Mouse (Mus musculus) urinary bladder, adult 2 months (tissue): ENCODE measurements around the gene Sept6. TPM values are rescaled to one million over a fixed set of nuclear protein-coding genes. Genes with fewer than 3 reads are reported as not detected.
"Not testable (repeated sequence)": the region's sequence is repeated elsewhere in the genome, so short reads cannot be mapped to it uniquely, and the experiment has no call there.

ENCODE experiments used
- DNase-seq: peaks from one replicate; pipeline ENCODE4 v3.0.0; 2022; ENCODE audit warnings: low spot score
- polyA plus RNA-seq: library from polyadenylated mRNA; depleted of rRNA; stranded (reverse); fragments of >200 nt; gene quantifications from 2 replicates; pipeline ENCODE4 v1.2.3, GENCODE M21; 2012

Gene Sept6
- polyA plus RNA-seq, 1 experiment, result 11.7 TPM

GRCm38 (mm10) chrX:36971156-36971555 is 20.4 kb downstream of the Sept6 start:
- DNase-seq, result no peak

- DNase-seq, result no peak
Measured at GRCm38 (mm10) chrX:36969501-36969900, 22.1 kb downstream of the Sept6 start.

- no peak for DNase-seq
Measured at GRCm38 (mm10) chrX:36956674-36957073, 34.9 kb downstream of the Sept6 start.

- DNase-seq, result no peak
Measured at GRCm38 (mm10) chrX:36941106-36941505, 50.5 kb downstream of the Sept6 start.

DNA sequence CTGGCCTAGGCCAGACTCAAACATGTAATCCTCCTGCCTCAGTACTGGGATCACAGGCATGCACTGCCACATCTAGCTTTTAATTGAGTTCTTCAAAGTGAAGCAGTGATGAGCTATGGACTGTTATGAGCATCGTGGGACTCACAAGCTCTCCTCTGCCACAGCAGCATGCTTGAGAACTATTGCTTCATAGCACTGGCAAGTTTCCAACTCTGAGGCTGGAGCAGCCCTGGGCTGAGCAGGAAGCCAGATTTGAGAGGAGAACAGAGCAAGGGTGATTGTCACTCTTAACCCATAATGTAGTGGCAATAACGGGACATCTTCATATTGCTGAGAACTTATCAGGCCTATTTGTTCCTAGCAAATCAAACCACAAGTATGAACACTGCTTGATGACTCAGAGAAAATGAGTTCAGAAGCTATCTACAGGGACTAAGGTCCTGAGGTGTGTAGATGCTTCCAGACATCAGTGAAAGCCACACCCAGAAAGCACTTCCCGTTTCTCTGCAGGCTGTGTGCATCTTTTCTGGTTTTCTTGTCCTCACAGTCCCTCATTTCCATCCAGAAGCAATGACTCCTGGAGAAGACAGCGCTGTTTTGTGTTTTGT is 51.7 kb downstream of the Sept6 start:
- no peak for DNase-seq

- DNase-seq, result no peak
Measured at GRCm38 (mm10) chrX:36935326-36935966, 56.1 kb downstream of the Sept6 start.

DNA sequence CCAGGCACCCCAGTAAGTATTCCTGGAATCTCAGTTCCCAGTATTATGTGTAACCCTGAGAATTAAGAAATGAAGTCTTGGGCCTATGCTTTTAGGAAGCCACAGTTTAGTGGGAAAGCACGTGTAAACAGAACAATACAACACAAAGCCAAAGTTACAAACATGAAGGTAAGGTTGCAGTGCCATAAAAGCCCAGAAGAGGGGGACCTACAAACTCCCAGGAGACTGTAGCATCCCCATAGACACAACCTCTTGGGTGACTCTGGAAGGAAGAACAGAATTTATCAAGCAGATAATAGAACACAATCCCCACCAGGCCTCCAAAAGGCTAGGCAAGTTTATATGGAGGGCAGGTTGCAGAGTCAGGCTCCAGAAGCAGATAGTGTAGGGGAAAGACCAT is 61.0 kb downstream of the Sept6 start:
- DNase-seq, result no peak

DNA sequence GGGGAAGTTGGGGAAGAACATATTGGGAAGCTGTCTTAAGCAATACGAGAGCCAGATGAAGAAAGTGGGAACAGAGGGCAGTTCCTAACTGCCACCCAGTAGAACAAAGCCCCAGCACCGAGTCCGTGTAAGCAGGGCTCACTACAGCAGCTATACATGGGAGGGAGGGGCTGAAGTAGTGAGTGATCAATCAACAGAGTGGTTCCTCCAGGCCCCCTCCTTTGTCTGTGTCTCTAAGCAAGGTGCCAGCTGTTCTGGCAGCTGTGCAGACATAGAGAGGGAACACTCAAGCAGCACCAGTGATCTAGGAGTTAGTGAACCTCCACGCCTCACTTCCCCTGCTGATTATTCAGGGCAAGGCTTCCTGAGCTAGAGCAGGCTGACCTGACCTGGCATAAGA is 61.9 kb downstream of the Sept6 start:
- no peak for DNase-seq

DNA sequence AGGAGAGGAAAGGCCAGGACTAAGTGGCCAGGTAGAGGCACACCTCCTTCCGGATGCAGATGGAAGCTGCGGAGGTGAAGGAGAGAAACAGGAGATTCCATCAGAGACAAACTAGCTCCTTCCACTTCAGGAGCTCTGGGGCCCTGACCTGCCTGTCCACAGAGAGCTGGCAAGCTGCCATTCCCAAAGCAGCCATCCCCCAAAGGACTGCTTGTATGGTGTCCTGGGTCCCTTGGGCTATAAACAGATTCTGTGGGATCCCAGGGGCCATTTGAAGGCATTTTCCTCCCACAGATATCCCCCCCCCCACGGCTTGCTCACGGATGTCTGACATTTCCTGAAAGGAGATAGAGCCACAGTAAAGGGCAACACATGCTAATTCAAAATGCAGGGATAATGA is 62.8 kb downstream of the Sept6 start:
- DNase-seq, result no peak

- DNase-seq, result no peak
Measured at GRCm38 (mm10) chrX:36921346-36921745, 70.2 kb downstream of the Sept6 start.

DNA sequence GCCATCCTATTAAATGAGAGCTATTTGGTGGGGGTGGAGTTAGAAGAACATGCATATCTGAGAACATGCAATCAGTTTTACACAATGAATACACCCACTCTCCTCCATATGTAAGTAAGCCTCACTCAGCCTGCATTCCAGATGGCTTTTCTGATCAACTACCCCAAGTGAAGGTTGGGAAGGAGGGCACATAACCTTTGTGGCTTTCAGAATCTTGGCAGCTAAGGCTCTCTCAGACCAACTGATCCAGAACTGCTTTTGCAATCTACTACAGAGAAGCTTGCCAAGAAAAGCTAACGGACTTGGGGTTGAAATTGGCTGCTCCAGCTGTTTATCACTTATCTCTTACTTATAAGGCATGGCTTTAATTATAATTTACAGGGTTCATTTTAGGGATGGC is 73.8 kb downstream of the Sept6 start:
- no peak for DNase-seq

GRCm38 (mm10) chrX:36911343-36911742 is 80.3 kb downstream of the Sept6 start:
- DNase-seq, result no peak

DNA sequence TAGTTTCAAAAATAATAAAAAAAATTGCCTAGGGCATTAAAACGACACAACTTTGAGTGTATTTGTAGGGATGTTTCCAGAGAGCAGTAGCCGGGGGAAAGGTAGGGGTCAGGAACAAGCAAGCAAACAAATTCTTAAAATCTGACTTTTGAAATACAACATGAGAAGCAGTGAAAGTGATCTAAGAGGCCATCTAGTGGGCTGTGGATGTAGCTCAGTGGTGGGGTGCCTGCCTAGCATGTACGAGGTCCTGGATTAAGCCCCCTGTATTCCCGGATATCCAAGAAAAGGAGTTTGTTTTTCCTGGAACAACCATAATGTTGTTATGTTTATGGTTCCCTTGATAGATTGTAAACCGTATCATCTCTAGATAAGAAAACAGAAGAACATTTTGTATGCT is 85.1 kb downstream of the Sept6 start:
- no peak for DNase-seq

DNA sequence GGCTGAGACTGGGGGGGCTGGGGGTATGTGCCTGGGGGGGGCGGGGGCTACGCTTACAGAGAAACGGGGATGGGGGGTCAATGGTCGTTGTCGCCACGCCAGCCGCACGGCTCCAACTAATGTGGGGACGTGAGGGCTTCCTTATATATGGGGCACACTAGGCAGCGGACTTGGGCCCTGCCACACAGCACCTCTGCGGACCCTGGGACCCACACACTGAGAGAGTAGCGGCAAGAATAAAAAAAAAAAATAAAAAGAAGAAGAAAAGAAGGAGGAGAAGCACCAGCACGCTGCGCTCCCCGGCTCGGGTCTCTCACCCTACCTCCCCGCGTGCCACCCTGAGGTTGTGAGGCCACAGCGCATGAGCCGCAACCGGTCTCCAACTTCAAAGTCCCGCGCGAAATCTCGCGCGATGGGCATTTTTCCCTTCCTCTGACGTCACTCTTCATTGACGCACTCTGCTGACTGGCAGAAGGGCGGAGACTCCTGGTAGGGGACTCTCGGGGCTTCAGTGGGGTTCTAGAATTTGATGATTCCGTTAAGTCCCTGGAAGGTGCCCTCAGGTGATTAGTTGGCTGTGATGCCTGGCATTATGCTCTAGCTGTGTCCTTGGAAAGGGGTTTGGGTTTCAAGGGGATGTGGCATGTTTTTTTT is 88.4 kb downstream of the Sept6 start:
- peak; percentile 74 for DNase-seq

DNA sequence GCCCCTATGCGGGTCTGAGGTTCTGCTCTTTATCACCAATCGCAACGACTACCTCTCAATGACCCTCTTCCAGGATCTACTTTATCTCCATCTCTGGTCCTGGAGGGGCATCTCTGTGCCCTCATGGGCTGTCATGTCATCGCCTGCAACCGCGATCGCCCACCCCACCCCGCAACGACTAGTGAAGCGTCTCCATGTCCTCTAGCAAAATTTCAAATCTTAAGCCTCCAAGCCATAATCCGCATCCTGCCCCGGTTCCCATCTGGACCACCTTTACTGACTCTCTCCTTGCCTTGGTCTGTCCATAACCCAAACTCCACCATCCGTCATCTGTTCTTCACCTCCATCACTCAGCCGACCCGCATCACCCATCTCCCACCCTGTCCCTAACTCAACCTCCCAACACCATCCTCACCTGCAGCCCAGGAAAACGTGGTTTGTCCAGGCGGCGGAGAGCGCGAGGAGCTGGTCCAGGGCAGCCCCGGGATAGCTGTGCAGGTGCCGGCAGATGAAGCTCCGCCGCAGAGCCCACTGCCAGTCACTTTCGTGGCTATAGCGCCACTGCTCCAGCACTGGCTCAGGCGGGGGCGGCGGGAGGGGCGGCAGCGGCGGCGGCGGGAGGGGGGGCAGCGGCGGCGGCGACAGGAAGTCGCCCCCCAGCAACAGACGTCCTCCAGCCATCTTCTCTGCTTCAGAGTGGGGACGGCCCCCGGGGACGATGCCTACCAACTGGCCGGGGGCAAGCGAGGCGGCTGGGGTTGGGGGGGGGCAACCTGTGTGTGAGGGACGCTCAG is 89.1 kb downstream of the Sept6 start, which contains the start of gene Nkrf:
TSS of gene Nkrf (minus strand) at position 579 of the 794 bp plus-strand sequence.
- peak; percentile 27 for DNase-seq

GRCm38 (mm10) chrX:36901655-36902054 is 89.9 kb downstream of the Sept6 start:
- DNase-seq, result no peak

- not testable (repeated sequence) for DNase-seq
Measured at GRCm38 (mm10) chrX:36898931-36899330, 92.7 kb downstream of the Sept6 start.

GRCm38 (mm10) chrX:36884719-36885118 is 106.9 kb downstream of the Sept6 start:
- no peak for DNase-seq

GRCm38 (mm10) chrX:36874704-36875128 is 116.9 kb downstream of the Sept6 start:
- DNase-seq, result no peak

GRCm38 (mm10) chrX:36874178-36874696 is 117.4 kb downstream of the Sept6 start:
- DNase-seq, result peak; percentile 77

- no peak for DNase-seq
Measured at GRCm38 (mm10) chrX:36873765-36874164, 117.8 kb downstream of the Sept6 start, which contains the start of the genes Ube2a and C330007P06Rik. Gene Ube2a, plus strand, starts transcription at chrX:36873900. Gene C330007P06Rik, minus strand, starts transcription at chrX:36874111.

DNA sequence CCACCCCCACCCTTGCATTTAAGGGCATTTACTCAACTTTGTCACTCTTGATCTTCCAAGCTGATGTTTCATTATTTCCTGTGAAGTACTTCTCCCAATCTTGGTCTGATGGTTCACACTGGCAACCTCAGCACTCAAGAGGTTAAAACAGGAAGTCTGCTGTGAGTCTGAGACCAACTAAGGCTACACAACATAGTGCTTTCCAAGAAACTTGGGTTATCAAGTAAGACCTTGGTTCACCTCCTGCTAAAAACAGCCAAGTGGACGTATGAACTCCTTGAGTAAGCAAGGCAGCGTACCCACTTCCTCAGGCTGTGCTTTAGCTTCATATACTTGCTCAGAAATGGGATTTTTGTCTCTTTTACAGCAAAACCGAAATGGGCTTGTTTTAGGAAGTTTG is 121.2 kb downstream of the Sept6 start:
- DNase-seq, result no peak
